Mouse (Mus musculus) limb, embryonic 10.5 days (tissue): ENCODE measurements at regions not wholly inside any gene's neighbourhood (a gene's known extent, or its start where the extent isn't known, plus 50 kb on each side); places are given as distances from the start of the nearest gene placed in this dataset.
A peak's percentile ranks its signal among the peaks of the same experiment; 100 is the strongest.

Experiments used
- DNase-seq: peaks from one replicate; pipeline ENCODE4 v3.0.0-alpha.2; 2017; ENCODE audit warnings: low spot score
- H3K27ac ChIP-seq: fragments of 300-500 bp; sonication (generic); 2 replicates; pipeline ENCODE4 v1.5.1; 2016; ENCODE audit warnings: mild to moderate bottlenecking
- H3K27me3 ChIP-seq: fragments of 300-500 bp; sonication (generic); 2 replicates; pipeline ENCODE4 v1.6.1; 2016; ENCODE audit warnings: low read depth, mild to moderate bottlenecking; ENCODE audit not compliant: poor library complexity, severe bottlenecking
- H3K36me3 ChIP-seq: fragments of 300-500 bp; sonication (generic); 2 replicates; pipeline ENCODE4 v1.6.1; 2016; ENCODE audit warnings: mild to moderate bottlenecking, moderate library complexity
- H3K4me1 ChIP-seq: fragments of 300-500 bp; sonication (generic); 2 replicates; pipeline ENCODE4 v1.6.1; 2016
- H3K4me3 ChIP-seq: fragments of 300-500 bp; sonication (generic); 2 replicates; pipeline ENCODE4 v1.5.1; 2016; ENCODE audit warnings: mild to moderate bottlenecking, moderate library complexity
- H3K9me3 ChIP-seq: fragments of 300-500 bp; sonication (generic); replicated peaks from 2 replicates; pipeline ENCODE4 v1.6.1; 2016; ENCODE audit warnings: mild to moderate bottlenecking
- WGBS: fragments of 180-500 bp; shearing (Covaris S2); methylation state at CpG from one replicate; pipeline ENCODE4 v1.1.7; 2016; 5-methylcytosine and 5-hydroxymethylcytosine counted together

DNA sequence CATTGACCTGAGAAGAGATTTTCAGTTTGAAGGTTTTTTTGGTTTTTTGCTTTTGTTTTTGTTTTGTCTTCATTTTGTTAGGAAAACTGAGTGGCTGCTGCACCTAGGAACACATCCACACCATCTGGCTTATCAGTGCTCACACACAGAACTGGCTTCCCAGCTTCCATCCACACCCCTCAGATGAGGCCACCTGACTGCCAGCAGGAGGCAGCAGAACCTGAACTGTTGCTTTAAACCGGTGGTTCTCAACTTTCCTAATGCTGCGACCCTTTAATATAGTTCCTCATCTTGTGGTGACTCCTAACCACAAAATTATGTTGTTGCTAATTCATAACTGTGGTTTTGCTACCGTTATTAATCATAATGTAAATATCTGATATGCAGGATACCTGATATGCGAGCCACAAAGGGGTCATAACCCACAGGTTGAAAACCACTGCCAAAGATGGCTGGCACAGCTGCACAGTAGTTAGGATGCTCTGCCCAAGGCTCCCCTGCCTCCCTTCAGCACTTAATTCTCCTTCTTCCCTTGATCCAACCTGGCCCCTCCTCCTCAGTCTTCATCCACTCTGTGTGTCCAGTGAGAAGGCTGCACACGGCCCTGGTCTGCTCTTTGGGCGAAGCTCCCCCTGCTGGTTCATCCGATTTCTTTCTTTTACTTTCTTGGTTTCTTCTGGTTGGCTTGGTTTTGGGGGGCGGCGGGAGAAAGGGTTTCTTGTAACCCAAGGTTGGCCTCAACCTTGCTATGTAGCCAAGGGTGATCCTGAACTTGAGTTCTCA, 126.5 kb downstream of the Il20rb start:
- no peaks in the 10 kb centered on the region for H3K9me3 ChIP-seq
- DNase-seq: peak; percentile 46
- H3K27ac ChIP-seq: no peak overlapping the region
- H3K36me3 ChIP-seq: no peaks in the 10 kb centered on the region
- H3K27me3 ChIP-seq: no peaks in the 10 kb centered on the region
- no peak overlapping the region for H3K4me3 ChIP-seq
- H3K4me1 ChIP-seq: no peaks in the 10 kb centered on the region
- WGBS: 71% methylated on average over 9 of the region's 9 CpGs

DNA sequence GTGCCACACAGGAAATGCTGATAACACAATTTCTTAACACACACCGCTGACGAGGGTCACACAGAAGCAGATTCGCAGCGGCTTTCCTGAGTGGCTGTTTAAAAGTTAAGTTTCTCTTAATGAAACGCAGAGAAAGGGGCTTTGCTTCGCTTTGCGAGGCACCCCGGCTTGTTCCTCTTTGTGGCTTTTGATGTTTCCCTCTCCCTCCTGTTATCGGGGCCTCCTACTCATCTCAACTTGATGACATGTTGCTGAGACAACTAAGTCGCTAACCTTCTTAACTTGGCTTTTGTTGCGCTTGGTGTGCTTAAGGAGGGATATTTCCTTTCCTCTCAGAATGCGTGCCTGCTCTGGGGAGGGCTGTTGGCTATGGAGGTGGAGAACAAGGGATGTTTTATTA, 129.0 kb downstream of the Il20rb start:
- Histone ChIP-seq H3K4me1 (no peaks in the 10 kb centered on the region), H3K36me3 (no peaks in the 10 kb centered on the region), H3K27me3 (no peaks in the 10 kb centered on the region), H3K9me3 (no peaks in the 10 kb centered on the region), H3K4me3 (no peak overlapping the region), H3K27ac (no peak overlapping the region)
- WGBS: 71% methylated on average over 12 of the region's 12 CpGs
- no peak for DNase-seq

DNA sequence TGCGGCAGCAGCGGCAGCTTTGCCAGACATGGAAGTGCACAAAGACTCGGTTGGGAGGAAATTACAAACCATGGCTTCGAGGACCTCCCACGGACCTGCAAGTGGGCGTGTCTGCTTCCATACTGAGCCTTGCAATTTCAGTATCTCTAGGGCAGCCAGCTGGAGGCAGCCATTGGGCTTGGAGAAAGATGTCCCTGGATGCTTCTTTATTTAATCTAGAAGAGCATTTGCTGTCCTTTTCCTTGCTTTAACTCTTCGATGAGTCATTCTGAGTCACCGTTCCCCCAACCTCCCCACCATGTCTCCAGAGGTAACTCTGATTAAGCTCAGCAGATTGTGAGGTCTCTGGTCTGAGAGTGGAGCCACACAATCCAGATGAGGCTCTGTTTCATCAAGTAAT, 145.8 kb downstream of the Il20rb start:
- H3K4me1 ChIP-seq: no peaks in the 10 kb centered on the region
- no peaks in the 10 kb centered on the region for H3K27me3 ChIP-seq
- H3K27ac ChIP-seq: no peak overlapping the region
- H3K9me3 ChIP-seq: no peaks in the 10 kb centered on the region
- DNase-seq: no peak
- WGBS: 85% methylated on average over 8 of the region's 8 CpGs
- no peak overlapping the region for H3K4me3 ChIP-seq
- H3K36me3 ChIP-seq: no peaks in the 10 kb centered on the region

GRCm38 (mm10) chr9:100307765-100308164, 178.8 kb downstream of the Il20rb start:
- no peaks in the 10 kb centered on the region for H3K9me3 ChIP-seq
- 41% methylated on average over 5 of the region's 5 CpGs for WGBS
- H3K4me1 ChIP-seq: peaks cover 16% of the 10 kb centered on the region
- H3K27me3 ChIP-seq: no peaks in the 10 kb centered on the region
- DNase-seq: peak; percentile 57
- H3K27ac ChIP-seq: 0 out of 2 replicates have a peak overlapping the region, but pooled peaks have one; percentile 56
- no peaks in the 10 kb centered on the region for H3K36me3 ChIP-seq
- H3K4me3 ChIP-seq: no peak overlapping the region

- no peak overlapping the region for H3K27ac ChIP-seq
- DNase-seq: no peak
- H3K27me3 ChIP-seq: no peaks in the 10 kb centered on the region
- H3K4me3 ChIP-seq: no peak overlapping the region
- WGBS: 58% methylated on average over 2 of the region's 2 CpGs
- no peaks in the 10 kb centered on the region for H3K36me3 ChIP-seq
- H3K4me1 ChIP-seq: peaks cover 16% of the 10 kb centered on the region
- no peaks in the 10 kb centered on the region for H3K9me3 ChIP-seq
Observed at GRCm38 (mm10) chr9:100307364-100307763, 179.2 kb downstream of the Il20rb start.

- Histone ChIP-seq H3K36me3 (no peaks in the 10 kb centered on the region), H3K4me3 (no peak overlapping the region), H3K27me3 (0 out of 2 replicates have a peak, but pooled peaks cover 4% of the 10 kb centered on the region), H3K9me3 (no peaks in the 10 kb centered on the region), H3K4me1 (peaks cover 16% of the 10 kb centered on the region), H3K27ac (no peak overlapping the region)
- WGBS: 91% methylated on average over 6 of the region's 6 CpGs
- DNase-seq: no peak
Observed at GRCm38 (mm10) chr9:100303762-100304161, 182.8 kb downstream of the Il20rb start.

DNA sequence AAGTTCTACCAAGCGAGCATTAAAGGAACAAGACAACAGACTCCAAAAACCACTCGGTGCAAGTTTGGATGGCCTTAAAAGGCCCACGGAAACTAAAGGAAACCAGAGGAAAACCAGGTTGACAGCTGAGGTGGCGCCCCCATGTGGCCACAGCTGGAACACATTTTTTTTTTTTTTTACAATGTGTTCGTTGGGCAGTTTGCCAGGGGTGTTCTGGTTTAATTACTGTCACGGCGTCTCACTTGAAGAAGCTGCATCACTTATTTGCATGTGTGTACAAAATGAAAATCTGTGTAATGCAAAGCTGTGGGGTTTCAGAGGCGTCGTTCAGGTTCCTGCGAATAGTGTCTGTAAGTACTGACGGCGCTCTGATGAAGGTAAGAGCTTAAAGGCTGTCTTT, 185.0 kb downstream of the Il20rb start:
- Histone ChIP-seq H3K4me1 (peaks cover 8% of the 10 kb centered on the region), H3K4me3 (no peak overlapping the region), H3K9me3 (no peaks in the 10 kb centered on the region), H3K27ac (no peak overlapping the region), H3K27me3 (0 out of 2 replicates have a peak, but pooled peaks cover 4% of the 10 kb centered on the region), H3K36me3 (no peaks in the 10 kb centered on the region)
- WGBS: 67% methylated on average over 12 of the region's 12 CpGs
- peak; percentile 44 for DNase-seq

- Histone ChIP-seq H3K27ac (no peak overlapping the region), H3K36me3 (no peaks in the 10 kb centered on the region), H3K27me3 (peaks cover 4% of the 10 kb centered on the region; the same call in 1 of the 2 replicates), H3K4me3 (no peak overlapping the region), H3K4me1 (peaks cover 10% of the 10 kb centered on the region), H3K9me3 (no peaks in the 10 kb centered on the region)
- WGBS: 81% methylated on average over 13 of the region's 13 CpGs
- DNase-seq: no peak
Observed at GRCm38 (mm10) chr9:100277361-100277760, 209.2 kb downstream of the Il20rb start.

DNA sequence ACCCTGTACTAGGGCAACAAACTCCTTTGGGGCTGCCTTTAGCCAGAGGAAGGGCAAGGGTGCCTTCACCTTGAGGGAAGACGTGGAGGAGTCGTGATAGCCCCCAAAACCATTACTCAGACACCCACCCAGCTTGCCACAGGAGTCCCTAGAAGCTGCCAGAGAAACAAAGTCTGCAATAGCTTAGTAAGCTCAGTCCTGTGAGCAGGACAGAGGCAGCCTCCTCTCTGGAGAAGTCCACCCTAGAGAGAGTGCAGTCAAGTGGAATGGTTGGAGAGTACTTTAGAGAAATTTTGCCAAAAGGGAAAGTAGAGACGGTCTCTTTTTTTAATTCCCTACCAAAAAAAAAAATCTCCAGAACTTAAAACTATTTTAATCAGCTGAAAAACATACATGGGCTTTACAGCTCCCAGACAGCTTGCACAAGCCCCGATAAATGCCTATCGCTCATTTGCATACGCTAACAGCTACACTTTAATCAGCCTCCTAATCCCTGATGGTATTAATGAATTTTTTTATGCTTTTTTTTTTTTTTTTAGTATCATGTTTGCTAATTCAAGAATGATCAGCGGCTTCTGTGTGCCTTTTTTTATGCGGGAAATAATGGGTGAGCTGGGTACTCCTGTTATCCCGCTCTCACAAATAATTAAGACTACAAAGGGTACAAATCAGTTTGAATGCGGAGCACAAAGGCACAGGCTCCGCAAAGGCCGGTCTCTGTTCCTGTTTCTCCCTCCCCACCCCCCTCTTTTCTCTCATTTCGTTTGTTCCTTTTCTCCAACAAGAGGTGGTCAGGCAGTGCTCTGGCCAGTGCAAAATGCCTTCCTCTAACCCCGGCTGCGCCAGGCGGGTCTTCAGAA, 219.8 kb downstream of the Il20rb start:
- WGBS: 39% methylated on average over 16 of the region's 16 CpGs
- H3K9me3 ChIP-seq: no peaks in the 10 kb centered on the region
- peaks cover 10% of the 10 kb centered on the region; the same call in 1 of the 2 replicates for H3K27me3 ChIP-seq
- H3K4me1 ChIP-seq: peaks cover 27% of the 10 kb centered on the region
- no peak for DNase-seq
- H3K4me3 ChIP-seq: no peak overlapping the region
- H3K36me3 ChIP-seq: no peaks in the 10 kb centered on the region
- no peak overlapping the region for H3K27ac ChIP-seq

DNA sequence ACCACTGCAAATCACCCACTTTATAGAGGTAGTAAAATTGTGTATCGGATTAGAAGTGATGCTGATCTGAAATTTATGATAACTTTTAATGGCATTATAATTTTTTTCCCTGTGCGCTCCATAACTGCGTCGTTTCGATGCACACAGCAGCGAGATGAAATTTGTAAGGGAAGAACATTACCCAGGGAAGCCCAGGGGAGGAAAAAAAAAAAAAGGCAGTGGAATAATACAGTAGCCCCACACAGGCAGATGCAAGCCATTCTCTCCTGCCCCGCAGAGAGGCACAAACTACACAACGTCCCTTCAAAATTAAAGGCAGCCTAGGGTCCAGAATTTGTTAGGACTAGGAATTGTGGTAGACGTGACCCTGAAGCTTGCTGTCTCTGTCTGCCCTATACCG, 234.2 kb downstream of the Il20rb start:
- WGBS: 84% methylated on average over 10 of the region's 10 CpGs

More for the DNA sequence above, 234.2 kb downstream of the Il20rb start:
- H3K9me3 ChIP-seq: no peaks in the 10 kb centered on the region
- H3K27me3 ChIP-seq: no peaks in the 10 kb centered on the region
- H3K4me1 ChIP-seq: peaks cover 8% of the 10 kb centered on the region; the same call in 1 of the 2 replicates
- no peak for DNase-seq
- H3K4me3 ChIP-seq: no peak overlapping the region
- no peaks in the 10 kb centered on the region for H3K36me3 ChIP-seq
- H3K27ac ChIP-seq: no peak overlapping the region
